Mouse (Mus musculus) telencephalon, adult 2 months (tissue): ENCODE measurements at regions not wholly inside any gene's neighbourhood (a gene's known extent, or its start where the extent isn't known, plus 50 kb on each side); places are given as distances from the start of the nearest gene placed in this dataset.
A peak's percentile ranks its signal among the peaks of the same experiment; 100 is the strongest.

ENCODE experiments used
- DNase-seq: peaks from one replicate; pipeline ENCODE4 v3.0.0-alpha.2; 2011; ENCODE audit warnings: low read depth, low spot score

GRCm38 (mm10) chr2:75061456-75062188 is 236.0 kb downstream of the Mtx2 start:
- no peak for DNase-seq

DNA sequence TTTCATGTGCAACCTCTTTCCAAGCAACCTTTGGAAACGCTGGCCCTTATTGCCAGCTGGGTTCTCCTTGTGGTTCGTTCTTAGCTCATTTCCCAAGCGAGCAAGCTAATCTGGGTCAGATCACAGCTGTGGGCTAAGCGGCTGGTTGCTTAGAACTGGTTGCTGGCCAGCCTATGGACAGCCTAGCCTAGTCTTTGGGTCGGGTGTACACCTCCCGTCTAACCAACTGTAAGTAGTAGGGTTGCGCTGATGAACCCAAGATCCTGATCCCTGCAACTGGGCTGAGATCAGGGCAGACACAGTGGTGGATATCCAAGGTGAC is 236.5 kb downstream of the Mtx2 start:
- no peak for DNase-seq

GRCm38 (mm10) chr2:75064406-75065115 is 239.0 kb downstream of the Mtx2 start:
- DNase-seq = no peak

DNA sequence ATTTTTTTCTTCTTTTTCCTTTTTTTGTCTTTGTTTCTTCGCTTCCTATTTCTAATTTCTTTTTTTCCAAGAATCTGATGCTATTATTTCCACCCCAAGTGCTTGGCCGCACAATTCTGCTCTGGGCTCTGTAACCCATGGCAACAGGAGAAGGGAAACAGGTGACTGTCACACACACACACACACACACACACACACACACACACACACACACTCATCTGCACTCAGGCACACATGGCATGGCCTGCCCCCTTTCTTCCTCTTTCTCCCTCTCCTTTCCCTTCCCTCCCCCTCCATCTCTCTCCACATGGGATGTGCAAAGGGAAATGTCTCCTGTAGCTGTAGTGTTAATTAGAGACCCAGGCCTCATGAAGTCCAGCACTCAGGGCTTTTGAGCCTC is 239.7 kb downstream of the Mtx2 start:
- DNase-seq = peak; percentile 6

- no peak for DNase-seq
These were observed 243.7 kb downstream of the Mtx2 start for GRCm38 (mm10) chr2:75069321-75069720.

DNA sequence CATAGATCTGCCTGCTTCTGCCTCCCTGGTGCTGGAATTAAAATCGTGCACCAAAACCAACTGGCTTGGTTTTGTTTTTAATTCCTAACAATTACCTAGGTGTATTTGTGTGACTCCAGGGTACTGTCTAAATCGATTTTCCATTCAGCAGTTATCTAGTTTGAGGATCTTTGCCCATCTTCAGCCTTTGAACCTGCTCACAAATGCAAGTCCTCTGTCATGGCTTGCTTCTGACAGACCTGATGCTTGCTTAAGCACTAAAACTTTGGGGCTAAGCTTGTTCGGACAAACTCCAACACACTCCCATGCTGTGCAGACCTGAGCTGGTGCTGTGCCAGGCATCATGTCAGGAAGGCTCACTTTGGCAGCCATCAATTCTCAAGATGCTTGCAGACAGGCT is 246.4 kb downstream of the Mtx2 start:
- DNase-seq = no peak

DNA sequence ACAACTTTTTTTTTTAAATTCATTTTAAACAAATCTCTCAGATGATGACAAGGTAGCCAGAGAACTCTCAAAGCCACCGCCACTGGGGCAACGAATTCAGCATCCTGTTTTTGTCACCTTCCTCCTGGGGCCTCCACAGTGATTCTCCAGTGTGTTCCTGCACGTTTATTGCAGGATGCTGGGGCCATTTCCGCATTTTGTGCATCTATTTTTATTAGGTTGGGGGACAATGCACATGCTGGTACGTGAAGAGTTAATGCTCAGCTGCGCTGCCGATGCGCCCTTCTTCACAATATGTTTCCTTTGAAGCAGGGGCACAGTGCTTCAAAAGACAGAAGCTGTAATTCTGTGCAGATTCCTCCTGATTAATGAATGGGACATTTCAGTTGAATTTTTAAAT is 246.9 kb downstream of the Mtx2 start:
- no peak for DNase-seq

DNA sequence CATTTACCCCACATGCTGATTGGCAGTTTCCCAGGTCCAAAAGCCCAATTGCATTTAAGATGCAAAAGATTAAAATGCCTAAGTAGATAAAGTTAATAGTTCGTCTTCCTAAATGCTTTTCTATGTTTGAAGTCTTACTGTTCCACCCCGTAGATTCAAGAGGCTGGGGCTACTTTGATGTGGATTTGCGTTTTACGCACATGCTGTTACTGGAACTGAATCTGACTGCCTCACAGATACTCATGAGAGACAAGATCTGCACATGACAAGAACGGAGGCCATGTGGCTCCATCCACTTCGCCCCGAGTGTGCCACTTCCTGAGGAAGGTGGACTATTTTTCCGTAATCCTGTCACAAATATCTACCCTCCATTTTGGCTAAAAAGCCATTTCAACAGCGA is 247.6 kb downstream of the Mtx2 start:
- no peak for DNase-seq

DNA sequence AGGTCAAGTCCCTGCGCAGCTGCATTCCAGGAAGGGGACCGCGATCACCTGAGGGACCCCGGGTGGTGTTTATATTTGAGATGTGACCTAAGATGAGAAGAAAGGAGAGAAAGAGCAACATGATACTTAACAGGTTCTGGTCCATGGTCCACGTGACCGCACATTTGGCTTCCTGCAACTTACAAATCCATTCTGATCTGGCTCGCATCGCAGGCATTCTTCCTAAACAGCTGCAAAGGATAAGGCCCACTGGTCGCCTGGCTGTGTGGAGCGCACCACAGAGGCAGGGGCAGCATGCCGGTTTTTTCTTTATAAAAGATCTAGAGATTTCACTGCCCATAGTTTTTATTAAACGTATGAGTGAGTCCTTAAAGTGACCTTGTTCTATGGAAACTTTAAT is 261.6 kb downstream of the Mtx2 start:
- no peak for DNase-seq

- no peak for DNase-seq
These were observed 263.6 kb downstream of the Mtx2 start for GRCm38 (mm10) chr2:75089186-75089585.

- no peak for DNase-seq
These were observed 264.0 kb downstream of the Mtx2 start for GRCm38 (mm10) chr2:75089616-75090015.

DNA sequence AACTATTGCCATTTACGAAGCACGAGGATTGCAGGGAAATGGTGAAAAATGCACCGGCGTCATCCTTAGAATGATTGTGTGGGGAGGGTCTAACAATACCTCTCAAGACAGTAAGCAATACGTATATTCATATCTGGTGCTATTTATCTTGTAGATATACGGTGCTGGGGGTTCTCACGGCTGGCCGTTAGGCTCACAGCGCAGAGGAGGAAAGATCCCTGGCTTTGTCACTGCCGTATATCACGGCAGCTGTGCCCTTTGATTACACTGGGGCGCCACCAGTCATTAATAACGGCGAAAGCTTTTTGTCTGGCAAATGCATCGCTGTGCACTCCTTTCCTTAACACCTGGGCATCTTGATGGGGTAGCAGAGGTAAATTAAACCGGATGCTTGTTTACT is 264.8 kb downstream of the Mtx2 start:
- DNase-seq = no peak

DNA sequence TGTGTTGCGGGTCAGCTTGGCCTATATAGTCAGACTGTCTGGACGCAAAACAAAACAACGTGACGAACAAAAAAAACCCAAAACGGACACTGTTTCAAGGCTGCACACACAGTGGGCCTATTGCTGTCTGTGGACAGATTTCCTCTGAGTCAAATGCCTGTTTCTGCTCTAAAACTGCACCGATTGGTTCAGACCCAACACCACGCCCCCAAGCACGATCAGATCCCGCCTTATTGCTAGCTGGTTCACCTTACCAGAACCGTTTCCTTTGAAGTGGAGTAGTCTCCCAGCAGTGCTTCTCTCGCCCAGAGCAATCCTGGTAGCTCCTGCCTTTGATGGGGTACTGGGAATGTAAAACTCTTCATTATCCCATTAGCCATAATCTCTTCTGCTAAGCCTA is 275.9 kb downstream of the Mtx2 start:
- DNase-seq = no peak

GRCm38 (mm10) chr2:75112751-75113150 is 287.1 kb downstream of the Mtx2 start:
- no peak for DNase-seq

GRCm38 (mm10) chr2:75114375-75114774 is 288.8 kb downstream of the Mtx2 start:
- DNase-seq = peak; percentile 21

DNA sequence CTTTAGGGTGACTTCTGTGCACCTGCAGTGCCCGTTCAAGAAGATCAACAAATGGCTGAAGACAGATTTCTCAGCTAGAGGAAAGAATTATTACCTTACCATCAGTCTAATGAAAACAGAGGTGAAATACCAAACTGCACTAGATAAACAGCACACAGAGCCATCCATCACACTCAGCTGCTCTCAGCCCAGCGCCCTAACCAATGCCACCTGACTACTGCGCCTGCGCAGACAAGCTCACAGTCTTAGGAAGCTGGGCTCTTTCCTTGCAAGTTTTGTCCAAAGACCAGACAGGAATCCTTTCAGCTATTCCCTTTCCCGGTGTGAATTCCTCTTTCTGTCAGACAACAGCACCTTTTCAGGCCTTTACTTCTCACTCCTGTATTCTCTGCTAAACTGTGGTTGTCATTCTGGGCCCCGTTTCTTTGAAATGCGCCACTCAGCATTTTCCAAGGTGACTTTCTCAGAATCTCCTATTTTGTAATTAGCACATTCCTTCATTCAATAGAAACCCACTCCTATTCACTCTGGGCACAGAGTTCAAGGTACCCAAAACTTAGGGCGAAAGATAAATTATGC is 292.8 kb downstream of the Mtx2 start:
- DNase-seq = no peak

GRCm38 (mm10) chr2:75119599-75119998 is 294.0 kb downstream of the Mtx2 start:
- no peak for DNase-seq

DNA sequence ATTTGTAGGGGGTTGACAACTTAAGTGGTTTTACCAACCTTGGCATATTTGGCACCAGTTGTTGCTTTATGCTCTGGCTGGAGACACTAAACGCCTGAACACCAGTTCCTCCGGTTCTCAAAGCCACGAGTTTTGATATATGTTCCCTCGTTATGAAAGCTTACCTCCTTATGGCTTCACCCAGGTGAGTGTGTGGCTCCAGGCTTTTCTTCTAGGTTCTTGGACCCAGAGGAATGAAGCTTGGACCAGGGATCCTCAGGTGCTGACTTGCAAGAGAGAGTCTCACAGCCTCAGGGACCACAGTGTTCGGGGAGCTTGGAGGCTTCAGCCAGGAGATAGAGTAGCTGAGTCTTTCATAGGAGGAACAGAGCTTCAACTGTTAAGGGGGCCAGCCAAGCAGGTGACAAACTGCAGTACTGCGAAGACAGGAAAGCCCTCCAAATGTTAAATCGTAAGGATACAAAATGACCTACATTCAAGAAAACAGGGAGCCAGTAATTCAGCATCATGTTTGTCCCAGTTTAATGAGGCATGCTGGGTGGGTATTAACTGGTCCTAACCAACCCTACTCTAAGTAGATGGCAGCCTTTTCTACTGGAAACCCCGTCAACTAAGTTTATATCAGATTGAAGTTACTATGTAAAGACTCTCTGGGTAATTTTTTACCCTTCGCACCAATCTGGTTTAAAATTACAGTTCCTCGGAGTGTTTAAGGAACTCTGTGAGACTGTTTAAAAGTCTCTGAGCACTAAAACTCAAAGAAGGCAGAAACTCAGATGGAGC is 307.9 kb downstream of the Mtx2 start:
- no peak for DNase-seq

- no peak for DNase-seq
These were observed 311.0 kb downstream of the Mtx2 start for GRCm38 (mm10) chr2:75136618-75137017.

DNA sequence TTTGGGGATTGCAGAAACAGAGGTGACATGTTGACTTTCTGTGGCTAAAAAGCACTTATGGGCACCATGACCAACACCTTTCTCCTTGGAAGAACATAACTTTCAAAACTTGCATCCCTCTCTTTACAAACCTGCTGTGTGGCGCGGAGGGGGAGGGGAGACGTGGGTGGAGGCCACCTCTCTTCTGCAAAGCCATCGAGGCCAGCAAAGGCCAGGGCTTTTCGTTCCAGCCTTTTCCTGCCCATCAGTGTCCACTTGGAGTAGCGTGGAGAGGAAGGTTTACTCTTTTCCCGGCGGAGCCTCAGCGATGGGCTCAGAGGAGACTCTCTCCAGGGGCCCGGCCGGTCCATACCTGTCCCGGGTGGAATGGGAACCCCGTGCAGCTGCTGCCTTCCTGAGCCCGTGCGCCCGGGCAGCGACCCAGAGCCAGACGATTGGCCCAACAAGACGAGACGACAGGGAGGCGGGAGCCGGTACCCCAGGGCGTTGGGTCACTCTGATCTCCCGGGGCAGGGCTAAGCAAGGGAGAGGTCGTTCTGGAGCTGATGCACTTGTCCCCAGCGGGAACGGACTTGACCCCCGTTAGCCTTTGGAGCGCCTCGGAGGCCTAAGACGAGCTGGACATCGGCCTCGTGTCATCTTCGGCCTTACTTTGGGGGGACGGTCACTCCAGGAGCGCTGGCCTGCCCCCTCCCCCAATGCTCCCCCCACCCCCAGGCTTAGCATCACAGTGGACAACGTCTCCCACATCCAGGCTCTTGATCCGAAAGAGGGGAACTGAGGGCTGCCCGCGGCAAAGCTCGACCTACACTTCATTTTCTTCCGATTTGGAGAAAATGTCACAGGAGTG is 311.8 kb downstream of the Mtx2 start:
- DNase-seq = no peak

DNA sequence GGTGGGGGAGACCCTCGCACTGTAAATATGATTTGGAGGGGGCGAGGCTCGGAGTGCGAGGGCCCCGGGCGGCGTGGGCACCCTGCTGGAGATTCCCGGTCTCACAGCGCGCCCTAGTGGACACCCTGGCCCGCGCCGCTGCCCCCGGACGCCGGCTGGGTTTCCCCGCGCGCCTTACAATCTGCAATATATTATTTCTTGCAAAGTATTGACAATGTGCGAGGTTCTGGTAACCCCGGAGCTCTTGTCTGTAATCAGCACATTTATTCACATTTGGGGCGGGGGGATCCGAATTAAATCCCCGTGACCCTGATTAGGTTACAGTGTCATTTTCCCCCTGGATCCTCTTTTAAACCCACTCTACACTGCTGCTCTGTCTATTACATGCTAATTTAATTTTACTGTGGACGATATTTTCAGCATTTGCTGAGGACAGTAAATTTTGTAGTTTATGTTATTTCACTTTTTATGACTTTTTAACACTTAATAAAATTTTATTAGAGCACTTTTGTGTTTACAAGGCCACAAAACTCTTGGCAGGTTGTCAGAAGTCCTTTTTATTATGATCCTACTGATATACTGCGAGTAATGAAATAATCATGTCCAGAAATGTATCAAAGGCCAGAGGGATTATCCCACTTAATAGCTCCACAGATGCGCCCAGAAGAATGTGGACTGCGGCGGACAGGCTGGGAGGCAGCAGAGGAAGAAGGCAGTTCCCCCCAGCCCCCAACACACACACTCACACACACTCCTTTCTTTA is 312.6 kb downstream of the Mtx2 start:
- DNase-seq = no peak
